Mouse (Mus musculus) stomach, postnatal 0 days (tissue): Measurements from ENCODE around the gene Stxbp5l.

ENCODE experiments used
- CTCF ChIP-seq: IDR thresholded peaks from 2 replicates; pipeline ENCODE4 v1.5.1; 2016; ENCODE audit warnings: antibody characterized with exemption, low read depth, mild to moderate bottlenecking, moderate library complexity
- EP300 ChIP-seq: optimal IDR thresholded peaks from 2 replicates; pipeline ENCODE3; 2016; ENCODE audit warnings: antibody characterized with exemption

DNA sequence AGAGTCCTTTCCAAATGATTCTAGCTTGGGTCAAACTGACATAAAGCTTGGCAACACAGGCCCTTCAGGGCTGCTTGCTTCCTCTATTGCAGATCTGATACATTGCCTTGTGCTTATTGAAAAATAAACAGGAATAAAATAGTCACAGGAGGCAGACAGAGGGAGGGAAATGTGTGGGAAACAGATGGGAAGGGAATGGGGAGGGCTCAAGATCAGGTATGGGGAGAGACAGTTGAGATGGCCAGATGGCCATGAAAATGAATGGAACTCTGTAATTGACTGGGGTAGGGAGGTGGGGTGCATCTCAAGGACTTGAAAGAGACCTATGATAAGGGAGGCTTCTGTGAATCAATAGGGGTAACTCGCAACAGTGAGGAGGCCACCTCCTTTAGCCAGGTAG, 80.3 kb downstream of the Stxbp5l start:
- TF ChIP-seq CTCF (no peak), EP300 (no peak)
